Mouse (Mus musculus) granulocyte monocyte progenitor cell, adult 5-6 weeks (primary cell): ENCODE measurements around the gene Nkap. TPM values are rescaled to one million over a fixed set of nuclear protein-coding genes. Genes with fewer than 3 reads are reported as not detected.
"Not testable (repeated sequence)": the region's sequence is repeated elsewhere in the genome, so short reads cannot be mapped to it uniquely, and the experiment has no call there.

Experiments used
- ATAC-seq: replicated peaks from 2 replicates; pipeline ENCODE4 v1.8.0; 2016; ENCODE audit warnings: mild to moderate bottlenecking, moderate TSS enrichment, inconsistent platforms; ENCODE audit not compliant: poor library complexity, severe bottlenecking
- total RNA-seq, 2 experiments: library from RNA; stranded (forward) in 1 of 2; stranded (reverse) in 1 of 2; fragments of 200-712, 200-1000 nt in 1 of 2; fragments of >200 nt in 1 of 2; fragmentation: Nextera tagmentation in 1 of 2; gene quantifications; 2 replicates each; pipeline ENCODE4 v1.2.3; 2014 to 2017

The Nkap gene
- total RNA-seq (2014; fragmentation: Nextera tagmentation) (11.0 and 15.8 TPM in 2 replicates), total RNA-seq (2017) (16.3 and 65.0 TPM in 2 replicates)

DNA sequence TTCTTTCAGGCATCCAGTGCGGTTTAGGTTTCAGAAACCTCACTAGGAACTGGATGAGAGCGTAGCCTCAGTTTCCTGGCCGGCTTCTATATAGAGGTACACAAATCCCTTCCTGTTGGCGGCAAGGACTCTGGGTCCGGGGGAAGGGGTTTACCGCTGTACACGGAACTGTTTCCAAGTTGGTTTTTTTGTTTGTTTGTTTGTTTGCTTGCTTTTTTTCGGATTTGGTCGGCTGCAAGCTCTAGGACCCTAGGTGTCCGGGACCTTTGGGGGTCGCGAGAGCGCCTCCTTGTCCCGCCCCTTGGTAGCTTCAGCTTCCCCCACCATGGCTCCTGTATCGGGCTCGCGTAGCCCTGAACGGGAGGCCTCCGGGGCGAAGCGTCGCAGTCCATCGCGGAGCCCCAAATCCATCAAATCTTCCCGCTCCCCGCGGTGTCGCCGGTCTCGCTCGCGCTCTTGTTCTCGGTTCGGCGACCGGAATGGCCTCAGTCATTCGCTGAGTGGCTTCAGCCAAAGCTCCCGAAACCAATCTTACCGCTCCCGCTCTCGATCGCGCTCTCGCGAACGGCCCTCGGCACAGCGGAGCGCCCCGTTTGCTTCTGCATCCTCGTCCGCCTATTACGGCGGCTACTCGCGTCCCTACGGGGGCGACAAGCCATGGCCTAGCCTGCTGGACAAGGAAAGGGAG is at the start of gene Nkap:
TSS of gene Nkap (plus strand) at position 125 of the 688 bp plus-strand sequence.
- ATAC-seq: peak; percentile 98

DNA sequence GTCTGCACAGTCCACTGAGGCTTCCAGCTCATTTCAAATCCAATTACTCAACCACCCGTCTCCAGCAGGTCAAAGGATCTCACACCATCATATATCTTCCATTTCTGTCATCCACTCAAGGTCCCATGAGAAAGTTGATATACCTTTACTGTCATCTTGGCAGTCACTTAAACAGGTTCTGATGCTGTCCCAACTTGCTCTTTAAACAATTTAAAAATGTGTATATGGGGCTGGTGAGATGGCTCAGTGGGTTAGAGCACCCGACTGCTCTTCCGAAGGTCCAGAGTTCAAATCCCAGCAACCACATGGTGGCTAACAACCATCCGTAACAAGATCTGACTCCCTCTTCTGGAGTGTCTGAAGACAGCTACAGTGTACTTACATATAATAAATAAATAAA is 46.2 kb upstream of the Nkap start:
- not testable (repeated sequence) for ATAC-seq

DNA sequence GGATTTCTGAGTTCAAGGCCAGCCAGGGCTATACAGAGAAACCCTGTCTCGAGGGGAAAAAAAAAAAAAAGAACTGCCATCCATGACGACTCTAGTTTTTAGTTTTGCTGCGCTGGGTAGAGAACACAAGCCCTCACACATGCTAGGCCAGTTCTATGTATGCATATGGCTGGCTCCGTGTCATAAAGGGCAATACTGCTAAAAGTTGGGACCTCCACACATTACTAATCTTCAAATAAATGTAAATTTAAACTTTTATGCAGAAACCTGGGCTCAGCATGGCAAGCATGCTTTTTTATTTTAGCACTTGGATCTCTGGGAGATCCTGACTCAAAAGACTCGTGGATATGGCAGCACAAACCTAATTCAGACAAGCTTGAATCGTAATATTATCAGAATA is 45.4 kb upstream of the Nkap start:
- no peak for ATAC-seq

GRCm38 (mm10) chrX:37084318-37084926 is 42.2 kb upstream of the Nkap start:
- peak; percentile 3; the same call in 1 of the 2 replicates for ATAC-seq

- ATAC-seq: peak; percentile 91
These were observed 41.5 kb upstream of the Nkap start, which contains the start of gene Rpl39 for GRCm38 (mm10) chrX:37084927-37085660. Rpl39 (minus strand) TSS chrX:37085402.

DNA sequence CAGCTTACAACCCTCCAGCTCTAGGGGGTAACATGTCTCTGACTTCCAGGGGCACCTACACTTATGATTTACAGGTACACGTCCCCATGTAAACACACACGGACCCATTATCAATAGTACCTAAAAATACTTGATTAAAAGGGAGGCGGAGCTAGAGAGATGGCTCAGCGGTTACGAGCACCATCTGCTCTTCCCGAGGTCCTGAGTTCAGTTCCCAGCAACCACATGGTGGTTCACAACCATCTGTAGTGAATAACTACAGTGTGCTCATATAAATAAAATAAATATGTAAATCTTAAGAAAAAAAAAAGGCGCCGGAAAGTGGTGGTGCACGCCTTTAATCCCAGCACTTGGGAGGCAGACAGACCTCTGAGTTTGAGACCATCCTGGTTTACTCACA is 40.9 kb upstream of the Nkap start:
- peak; percentile 22 for ATAC-seq

- ATAC-seq: no peak
These were observed 37.8 kb upstream of the Nkap start for GRCm38 (mm10) chrX:37088778-37089177.

DNA sequence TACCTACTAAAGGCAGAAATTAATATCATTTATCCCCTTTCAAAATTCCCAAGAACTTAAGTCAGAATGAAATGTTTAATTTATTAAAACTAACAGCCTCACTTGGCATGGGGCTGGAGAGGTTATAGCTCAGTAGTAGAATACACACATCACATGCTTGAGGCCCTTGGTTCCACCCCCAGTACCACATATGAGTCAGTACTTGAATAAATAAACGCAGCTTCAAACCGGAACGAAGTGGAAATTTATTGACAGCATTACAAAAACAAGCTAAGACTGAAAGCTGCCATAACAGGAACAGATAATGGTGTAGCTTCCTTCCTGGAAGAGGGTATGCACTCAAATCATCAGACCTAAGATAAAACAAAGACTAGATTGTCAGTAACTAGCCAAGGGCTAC is 35.1 kb upstream of the Nkap start:
- no peak for ATAC-seq

DNA sequence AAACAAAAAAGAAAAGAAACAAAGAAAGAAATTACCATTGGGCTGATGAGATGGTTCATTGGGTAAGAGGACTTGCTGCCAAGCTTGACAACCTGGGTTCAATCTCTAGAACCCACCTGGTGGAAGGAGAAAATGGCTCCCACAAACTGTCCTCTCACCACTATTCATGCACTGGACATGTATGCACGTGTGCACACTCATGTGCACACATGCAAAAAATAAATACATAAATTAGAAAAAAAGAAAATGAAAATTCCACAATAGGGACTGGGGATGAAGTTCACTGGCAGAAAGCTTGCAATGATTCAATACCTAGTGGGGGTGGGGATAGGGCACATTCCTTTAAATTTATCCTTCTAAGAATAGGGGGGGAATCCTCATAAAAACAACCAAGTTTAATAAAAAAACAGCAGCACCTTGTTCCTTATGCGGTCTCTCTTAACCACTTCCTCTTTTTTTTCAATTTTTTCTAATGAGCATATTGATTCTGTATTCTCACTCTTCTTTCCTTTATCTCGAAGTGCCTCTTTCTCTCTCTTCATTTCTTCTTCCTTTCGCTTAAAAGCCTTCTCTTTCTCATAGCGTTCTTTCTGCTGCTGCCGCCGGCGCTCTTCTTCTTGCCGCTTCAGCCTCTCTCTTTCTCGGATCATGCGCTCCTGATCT is 31.4 kb upstream of the Nkap start:
- ATAC-seq: peak; percentile 37; the same call in 1 of the 2 replicates

GRCm38 (mm10) chrX:37098681-37099080 is 27.9 kb upstream of the Nkap start:
- ATAC-seq: no peak

GRCm38 (mm10) chrX:37103826-37104225 is 22.8 kb upstream of the Nkap start:
- no peak for ATAC-seq

DNA sequence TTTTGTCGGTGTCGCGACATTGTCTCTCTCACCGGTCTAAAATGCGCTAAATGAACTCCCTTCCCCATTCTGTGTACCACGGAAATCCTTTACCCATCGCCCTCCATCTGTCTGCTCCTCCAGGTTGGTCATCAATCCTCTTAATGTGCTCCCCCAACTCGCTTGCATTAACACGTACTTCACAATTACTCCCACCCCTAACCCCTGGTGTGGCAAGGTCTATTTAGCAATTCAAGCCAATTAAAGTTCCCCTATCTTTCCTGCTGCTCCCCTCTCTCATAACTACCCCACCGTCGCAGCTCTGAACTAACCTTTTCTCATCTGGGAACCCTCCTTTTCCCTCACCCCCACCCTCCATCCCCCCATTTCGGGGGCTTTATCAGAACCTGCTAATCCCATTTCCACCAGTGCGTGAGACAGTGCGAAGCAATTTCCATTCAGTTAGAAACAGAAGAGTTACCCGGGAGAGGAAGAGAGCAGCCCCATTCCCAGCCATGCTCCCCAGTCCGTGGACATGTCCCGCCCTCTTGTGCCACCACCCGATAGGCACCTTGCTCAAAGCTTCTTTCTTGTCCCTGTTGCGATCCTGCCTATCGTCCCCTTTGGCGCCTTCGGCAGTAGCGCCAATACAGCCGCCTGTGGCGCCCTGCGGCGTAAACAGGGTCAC is 16.9 kb upstream of the Nkap start:
- peak; percentile 67 for ATAC-seq

GRCm38 (mm10) chrX:37110193-37110880 is 16.3 kb upstream of the Nkap start, which contains the start of gene Upf3b:
Upf3b (minus strand) TSS chrX:37110322.
- ATAC-seq: peak; percentile 93

- ATAC-seq: no peak
These were observed 15.8 kb upstream of the Nkap start for GRCm38 (mm10) chrX:37110881-37111193.

DNA sequence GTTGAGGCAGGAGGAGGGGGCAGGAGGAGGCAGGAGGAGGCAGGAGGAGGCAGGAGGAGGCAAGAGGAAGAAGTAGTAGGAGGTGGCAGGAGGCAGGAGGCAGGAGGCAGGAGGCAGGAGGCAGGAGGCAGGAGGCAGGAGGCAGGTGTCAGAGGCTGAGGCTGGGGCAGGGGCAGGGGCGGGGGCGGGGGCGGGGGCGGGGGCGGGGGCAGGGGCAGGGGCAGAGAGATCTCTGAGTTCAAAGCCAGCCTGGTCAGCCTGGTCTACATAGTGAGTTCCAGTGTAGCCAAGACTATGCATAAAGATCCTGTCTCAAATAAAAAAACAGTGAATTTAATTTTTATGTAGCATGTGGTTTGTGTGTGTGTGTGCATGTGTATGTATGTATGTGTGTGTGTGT is 9.5 kb upstream of the Nkap start:
- no peak for ATAC-seq

- ATAC-seq: no peak
These were observed 7.0 kb upstream of the Nkap start for GRCm38 (mm10) chrX:37119585-37119984.

GRCm38 (mm10) chrX:37120212-37120611 is 6.4 kb upstream of the Nkap start:
- ATAC-seq: no peak

DNA sequence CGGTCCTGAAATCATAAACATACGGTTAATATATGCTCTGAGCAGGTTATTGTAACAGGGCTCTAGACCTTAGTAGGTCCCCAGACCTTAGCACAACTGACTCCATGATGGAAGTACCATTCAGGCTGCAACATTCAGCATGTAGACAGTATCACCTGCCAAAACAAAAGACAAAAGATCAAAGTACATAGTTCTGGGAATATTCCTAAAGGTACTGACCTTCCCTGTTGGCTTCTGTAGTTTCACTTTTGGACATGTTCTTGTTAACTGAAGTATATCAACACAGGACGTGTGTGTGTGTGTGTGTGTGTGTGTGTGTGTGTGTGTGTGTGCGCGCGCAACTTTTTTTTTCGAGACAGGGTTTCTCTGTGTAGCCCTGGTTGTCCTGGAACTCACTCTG is 1.1 kb upstream of the Nkap start:
- ATAC-seq: no peak

- ATAC-seq: no peak
These were observed 15.1 kb downstream of the Nkap start for GRCm38 (mm10) chrX:37141732-37142131.

DNA sequence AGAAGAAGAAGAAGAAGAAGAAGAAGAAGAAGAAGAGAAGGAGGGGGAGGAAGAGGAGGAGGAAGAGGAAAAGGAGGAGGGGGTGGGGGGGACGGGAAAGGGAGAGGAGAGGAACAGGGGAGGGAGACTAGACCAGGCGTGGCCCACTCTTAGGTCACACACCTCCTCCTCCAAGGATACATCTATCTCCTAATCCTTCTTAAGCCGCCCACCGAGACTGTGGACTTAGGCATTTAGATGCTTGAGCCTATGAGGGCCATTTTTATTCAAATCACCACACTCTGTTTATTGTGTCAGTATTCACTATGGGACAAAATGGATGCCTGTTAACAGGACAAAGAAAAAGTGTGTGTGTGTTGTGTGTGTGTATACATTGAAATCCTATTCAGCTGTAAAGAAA is 17.9 kb downstream of the Nkap start:
- ATAC-seq: not testable (repeated sequence)
